Mouse (Mus musculus) E14TG2a.4 (cell line): ENCODE results near the gene Arhgap11a.

Experiments
- CTCF ChIP-seq: conservative IDR thresholded peaks from 2 replicates; pipeline ENCODE4 v1.5.1; 2014; ENCODE audit warnings: low read length
- NANOG ChIP-seq: IDR thresholded peaks from 2 replicates; pipeline ENCODE4 v1.6.1; 2014; ENCODE audit warnings: borderline replicate concordance, low read length, mixed read lengths

DNA sequence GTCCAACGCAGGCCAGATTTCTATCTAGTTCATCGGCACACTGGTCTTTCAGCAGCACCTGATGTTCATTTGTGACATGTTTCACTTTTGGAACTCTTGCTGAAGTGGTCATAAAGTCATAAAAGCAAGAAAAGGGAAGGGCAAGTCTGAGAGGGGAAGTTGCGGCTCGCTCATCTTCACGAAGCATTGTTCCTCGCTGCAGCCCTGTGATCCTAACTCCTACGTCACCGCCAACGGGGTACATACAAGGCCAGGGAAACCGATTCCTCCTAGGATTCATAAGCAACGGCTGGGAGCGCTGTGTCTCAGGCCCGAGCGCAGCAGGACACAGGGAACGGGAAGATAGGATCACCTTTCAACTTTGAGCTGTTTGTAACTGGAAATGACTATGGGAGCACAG lies 28.3 kb downstream of the Arhgap11a start:
- TF ChIP-seq CTCF = no peak
- no peak for TF ChIP-seq NANOG
